Mouse (Mus musculus) lung, embryonic 15.5 days (tissue): ENCODE data around the gene Ly6g6e. TPM values are rescaled to one million over a fixed set of nuclear protein-coding genes. Genes with fewer than 3 reads are reported as not detected.
A peak's percentile ranks its signal among the peaks of the same experiment; 100 is the strongest.

Experiments
- ATAC-seq: fragments of 200-750 bp; cut with Nextera tagmentation; 2 replicates; pipeline ENCODE4 v1.8.0; 2017; ENCODE audit warnings: moderate number of reproducible peaks, borderline replicate concordance; ENCODE audit not compliant: low FRiP score, low TSS enrichment; ENCODE audit errors: extremely low read depth
- H3K27ac ChIP-seq: fragments of 300-500 bp; sonication (generic); 2 replicates; pipeline ENCODE4 v1.5.1; 2015; ENCODE audit warnings: moderate library complexity, mild to moderate bottlenecking, inconsistent platforms
- H3K27me3 ChIP-seq: fragments of 300-500 bp; sonication (generic); 2 replicates; pipeline ENCODE4 v1.6.1; 2015; ENCODE audit warnings: inconsistent platforms
- H3K36me3 ChIP-seq: fragments of 300-500 bp; sonication (generic); 2 replicates; pipeline ENCODE4 v1.6.1; 2015; ENCODE audit warnings: inconsistent platforms
- H3K4me1 ChIP-seq: fragments of 300-500 bp; sonication (generic); 2 replicates; pipeline ENCODE4 v1.6.1; 2015; ENCODE audit warnings: inconsistent platforms
- H3K4me2 ChIP-seq: fragments of 300-500 bp; sonication (generic); 2 replicates; pipeline ENCODE4 v1.6.1; 2015; ENCODE audit warnings: inconsistent platforms, mild to moderate bottlenecking, moderate library complexity
- H3K4me3 ChIP-seq: fragments of 300-500 bp; sonication (generic); 2 replicates; pipeline ENCODE4 v1.5.1; 2015; ENCODE audit warnings: mild to moderate bottlenecking, inconsistent platforms
- H3K9ac ChIP-seq: fragments of 300-500 bp; sonication (generic); 2 replicates; pipeline ENCODE4 v1.6.1; 2015; ENCODE audit warnings: inconsistent platforms
- H3K9me3 ChIP-seq: fragments of 300-500 bp; sonication (generic); 2 replicates; pipeline ENCODE4 v1.6.1; 2016; ENCODE audit warnings: inconsistent platforms
- WGBS: fragments of 180-500 bp; shearing (Covaris S2); methylation state at CpG from one replicate; pipeline ENCODE4 v1.1.7; 2015; 5-methylcytosine and 5-hydroxymethylcytosine counted together
- polyA plus RNA-seq: library from polyadenylated mRNA; unstranded; fragments of >200 nt; fragmentation: Nextera tagmentation; extraction: Ambion mirVana; gene quantifications from 2 replicates; pipeline ENCODE4 v1.2.1, GENCODE M21; 2015

Ly6g6e gene
- polyA plus RNA-seq, 1 experiment from 2014 or later = 0.96 TPM

DNA sequence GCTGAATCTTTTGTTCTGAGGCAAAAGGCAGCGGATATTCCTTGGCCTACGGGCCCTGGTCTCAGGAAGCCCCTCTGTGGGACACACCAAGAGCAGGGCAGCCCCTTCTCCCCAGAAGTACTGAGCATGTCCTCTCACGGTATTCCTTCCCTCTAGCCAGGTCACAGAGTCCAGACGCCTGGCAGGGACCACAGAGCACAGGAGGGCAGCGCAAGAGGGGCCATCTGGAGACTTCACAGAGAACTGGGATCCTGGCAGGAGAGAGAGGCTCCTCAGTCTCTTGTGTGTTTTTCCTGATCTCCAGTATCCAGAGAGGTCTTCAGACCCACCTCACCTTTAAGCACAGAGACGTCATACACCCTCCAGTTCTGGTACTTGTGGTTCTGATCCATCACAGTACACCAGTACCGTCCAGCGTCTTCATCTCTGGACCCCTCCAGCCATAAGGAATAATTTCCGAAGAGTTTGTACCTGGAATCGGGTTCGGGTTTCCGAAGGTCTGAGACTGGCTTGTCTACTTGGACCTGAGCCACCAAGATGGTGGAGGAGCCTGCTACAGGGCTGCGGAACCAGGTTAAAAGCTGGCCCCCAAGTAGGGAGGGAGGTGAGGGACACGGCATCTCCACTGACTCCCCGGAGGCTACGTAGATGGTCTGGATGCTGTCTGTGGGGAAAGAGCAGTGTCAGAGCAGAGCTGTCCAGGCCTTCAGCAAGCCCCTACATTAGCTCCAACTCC is 6.3 kb downstream of the Ly6g6e start:
- Histone ChIP-seq H3K4me1 (peaks cover 3% of the 10 kb centered on the region; the same call in 1 of the 2 replicates), H3K27me3 (peaks cover 4% of the 10 kb centered on the region; the same call in 1 of the 2 replicates), H3K4me3 (no peak overlapping the region), H3K9ac (no peak overlapping the region), H3K36me3 (no peaks in the 10 kb centered on the region), H3K4me2 (no peak overlapping the region), H3K9me3 (no peaks in the 10 kb centered on the region), H3K27ac (no peak overlapping the region)
- 74% methylated on average over 16 of the region's 16 CpGs for WGBS
- no peak for ATAC-seq

GRCm38 (mm10) chr17:35083929-35084497 is 7.3 kb downstream of the Ly6g6e start:
- ATAC-seq = no peak
- 54% methylated on average over 3 of the region's 3 CpGs for WGBS

GRCm38 (mm10) chr17:35085208-35085865 is 8.6 kb downstream of the Ly6g6e start, which contains the start of gene Ly6g6f:
Gene Ly6g6f, minus strand, starts transcription at chr17:35085610.
- Histone ChIP-seq H3K4me2 (no peak within 1 kb of the TSS), H3K36me3 (no peaks in the 10 kb centered on the region), H3K9ac (no peak within 1 kb of the TSS), H3K9me3 (no peaks in the 10 kb centered on the region), H3K27me3 (no peaks in the 10 kb centered on the region), H3K27ac (no peak within 1 kb of the TSS), H3K4me3 (no peak within 1 kb of the TSS), H3K4me1 (peaks cover 5% of the 10 kb centered on the region)
- WGBS = 62% methylated on average over 7 of the region's 7 CpGs
- ATAC-seq = no peak

More at GRCm38 (mm10) chr17:35083929-35084497, 7.3 kb downstream of the Ly6g6e start:
- no peak overlapping the region for H3K9ac ChIP-seq
- H3K4me2 ChIP-seq = no peak overlapping the region
- H3K4me1 ChIP-seq = no peaks in the 10 kb centered on the region
- H3K4me3 ChIP-seq = no peak overlapping the region
- H3K36me3 ChIP-seq = no peaks in the 10 kb centered on the region
- H3K27ac ChIP-seq = no peak overlapping the region
- H3K9me3 ChIP-seq = no peaks in the 10 kb centered on the region
- H3K27me3 ChIP-seq = no peaks in the 10 kb centered on the region

DNA sequence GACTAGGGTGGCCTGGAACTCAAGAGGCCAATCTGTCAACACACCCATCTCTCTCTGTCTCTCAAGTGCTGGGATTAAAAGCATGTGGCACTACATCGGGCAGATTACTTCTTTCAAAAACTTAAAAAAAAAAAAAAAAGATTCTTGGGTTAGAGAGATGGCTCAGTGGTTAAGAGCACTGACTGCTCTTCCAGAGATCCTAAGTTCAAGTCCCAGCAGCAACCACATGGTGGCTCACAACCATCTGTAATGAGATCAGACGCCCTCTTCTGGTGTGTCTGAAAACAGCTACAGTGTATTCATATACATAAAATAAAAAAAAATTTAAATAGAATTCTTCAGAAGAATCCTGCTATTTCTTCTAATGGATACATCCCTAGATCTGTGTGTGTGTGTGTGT is 11.4 kb downstream of the Ly6g6e start:
- no peaks in the 10 kb centered on the region for H3K9me3 ChIP-seq
- H3K4me2 ChIP-seq = no peak overlapping the region
- H3K4me1 ChIP-seq = peaks cover 12% of the 10 kb centered on the region
- peaks cover 17% of the 10 kb centered on the region for H3K36me3 ChIP-seq
- no peak overlapping the region for H3K4me3 ChIP-seq
- H3K27me3 ChIP-seq = no peaks in the 10 kb centered on the region
- H3K27ac ChIP-seq = no peak overlapping the region
- WGBS = 30% methylated on average over 2 of the region's 2 CpGs
- no peak for ATAC-seq
- H3K9ac ChIP-seq = no peak overlapping the region

DNA sequence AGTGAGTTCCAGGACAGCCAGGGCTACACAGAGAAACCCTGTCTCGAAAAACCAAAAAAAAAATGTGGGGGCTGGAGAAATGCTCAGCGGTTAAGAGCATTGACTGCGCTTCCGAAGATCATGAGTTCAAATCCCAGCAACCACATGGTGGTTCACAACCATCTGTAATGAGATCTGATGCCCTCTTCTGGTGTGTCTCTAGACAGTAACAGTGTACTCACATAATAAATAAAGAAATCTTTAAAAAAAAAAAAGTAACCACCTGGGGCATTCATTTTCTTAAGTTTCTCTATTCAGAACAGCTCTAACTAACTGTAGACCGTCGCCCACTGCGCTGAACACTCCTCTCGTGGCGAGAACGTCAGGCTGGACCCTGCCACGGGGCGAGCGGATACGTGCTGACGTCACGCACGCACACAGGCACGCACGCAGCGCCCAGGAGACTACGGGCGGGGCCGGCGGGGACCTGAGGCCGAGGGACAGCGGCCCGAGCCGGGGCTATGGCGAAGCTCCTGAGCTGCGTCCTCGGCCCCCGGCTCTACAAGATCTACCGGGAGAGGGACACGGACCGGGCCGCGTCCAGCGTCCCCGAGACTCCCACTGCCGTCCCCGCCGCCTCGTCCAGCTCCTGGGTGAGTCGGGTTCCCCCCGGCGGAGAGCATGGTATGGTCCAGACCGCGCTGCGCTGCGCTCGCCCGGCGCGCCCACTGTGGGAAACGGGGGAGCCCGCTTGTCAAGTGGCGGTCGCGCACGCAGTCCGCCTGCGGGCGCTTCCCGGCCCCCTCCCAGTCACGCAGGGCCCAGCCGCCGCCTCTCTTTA is 12.3 kb downstream of the Ly6g6e start, which contains the start of gene Abhd16a:
TSS of gene Abhd16a (plus strand) at position 439 of the 820 bp plus-strand sequence.
- H3K36me3 ChIP-seq = peaks cover 22% of the 10 kb centered on the region
- peak within 1 kb of the TSS; percentile 66 for H3K4me2 ChIP-seq
- no peaks in the 10 kb centered on the region for H3K9me3 ChIP-seq
- H3K4me3 ChIP-seq = peak within 1 kb of the TSS; percentile 65
- ATAC-seq = peak; percentile 99
- H3K27ac ChIP-seq = peak within 1 kb of the TSS; percentile 98
- H3K4me1 ChIP-seq = peaks cover 12% of the 10 kb centered on the region
- 3% methylated on average over 57 of the region's 67 CpGs for WGBS
- H3K27me3 ChIP-seq = no peaks in the 10 kb centered on the region
- peak within 1 kb of the TSS; percentile 79 for H3K9ac ChIP-seq

DNA sequence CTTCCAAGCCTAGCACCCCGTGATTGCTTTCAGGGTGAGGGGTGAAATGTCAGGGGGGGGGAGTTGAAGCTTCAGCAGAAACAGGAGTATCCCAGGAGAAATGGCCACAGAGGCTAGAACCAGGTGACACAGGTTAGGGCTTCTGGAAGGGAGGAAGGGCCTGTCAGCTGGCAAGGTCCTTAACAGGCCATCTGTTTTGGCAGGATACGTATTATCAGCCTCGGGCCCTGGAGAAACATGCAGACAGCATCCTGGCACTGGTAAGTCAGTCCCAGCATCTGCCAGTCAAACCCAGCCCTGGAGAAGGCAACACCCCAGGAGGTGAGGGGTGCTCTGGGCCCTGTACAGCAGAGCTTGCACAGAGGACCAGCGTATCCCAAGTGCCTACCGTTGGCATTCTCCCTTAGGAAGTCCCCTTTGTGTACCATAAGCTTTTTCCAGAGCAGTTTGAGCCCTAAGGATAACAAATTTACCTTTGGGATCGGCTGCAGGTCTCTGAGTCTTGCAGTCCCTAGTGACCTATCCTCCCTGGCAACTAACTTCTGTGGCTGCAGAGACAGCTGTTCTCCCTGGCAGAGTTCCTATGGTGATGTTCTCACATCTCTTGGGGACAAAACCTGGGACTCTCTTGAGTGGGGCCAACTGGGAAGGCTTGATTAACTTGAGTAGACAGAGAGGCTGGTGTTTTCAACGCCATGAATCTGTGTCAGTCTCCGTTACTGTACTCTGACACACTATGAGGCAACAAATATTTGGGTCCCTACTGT is 13.6 kb downstream of the Ly6g6e start:
- Histone ChIP-seq H3K27me3 (no peaks in the 10 kb centered on the region), H3K4me1 (peaks cover 12% of the 10 kb centered on the region), H3K4me3 (peak overlapping the region; percentile 65), H3K36me3 (peaks cover 32% of the 10 kb centered on the region), H3K4me2 (peak overlapping the region; percentile 66), H3K9ac (peak overlapping the region; percentile 79), H3K27ac (peak overlapping the region; percentile 98), H3K9me3 (no peaks in the 10 kb centered on the region)
- 61% methylated on average over 8 of the region's 8 CpGs for WGBS
- no peak for ATAC-seq

DNA sequence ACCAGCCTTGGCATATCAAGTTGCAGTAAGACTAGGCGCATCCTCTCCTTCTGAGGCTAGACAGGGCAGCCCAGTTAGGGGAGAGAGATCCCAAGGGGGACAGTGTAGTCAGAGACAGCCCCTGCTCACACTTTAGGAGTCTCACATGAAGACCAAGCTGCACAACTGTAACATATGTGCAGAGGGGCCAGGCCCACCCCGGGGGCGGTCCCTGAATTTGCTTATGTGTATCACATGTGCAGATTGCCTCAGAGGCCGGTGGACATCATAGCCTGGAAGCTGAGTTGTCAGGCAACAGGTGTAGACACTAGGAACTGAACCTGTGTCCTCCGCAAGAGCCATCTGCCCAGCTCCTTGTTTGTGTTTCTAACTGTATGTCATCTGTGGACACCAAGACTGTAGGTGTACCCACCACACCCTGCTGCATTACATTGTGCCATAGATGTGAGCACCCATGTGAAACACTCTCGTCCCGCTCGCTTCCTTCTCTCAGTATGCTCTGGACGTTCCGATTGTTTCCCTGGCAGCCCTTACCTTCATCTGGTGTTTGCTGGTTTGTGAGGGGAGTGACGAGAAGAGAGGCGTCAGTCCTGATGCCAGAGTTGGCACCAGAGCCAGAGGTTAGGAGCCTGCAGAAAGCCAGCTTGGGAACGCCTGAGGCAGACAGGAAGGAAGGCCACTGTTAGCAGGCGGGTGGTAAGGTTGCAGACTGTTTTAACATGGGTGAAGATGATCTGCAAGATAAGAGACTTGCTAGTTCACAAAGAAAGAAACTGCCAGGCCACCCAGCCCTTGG is 15.9 kb downstream of the Ly6g6e start:
- H3K27me3 ChIP-seq = no peaks in the 10 kb centered on the region
- no peak overlapping the region for H3K27ac ChIP-seq
- H3K36me3 ChIP-seq = peaks cover 53% of the 10 kb centered on the region
- WGBS = 86% methylated on average over 14 of the region's 14 CpGs
- no peak for ATAC-seq
- H3K4me3 ChIP-seq = no peak overlapping the region
- no peak overlapping the region for H3K4me2 ChIP-seq
- H3K9me3 ChIP-seq = no peaks in the 10 kb centered on the region
- peaks cover 12% of the 10 kb centered on the region for H3K4me1 ChIP-seq
- no peak overlapping the region for H3K9ac ChIP-seq

DNA sequence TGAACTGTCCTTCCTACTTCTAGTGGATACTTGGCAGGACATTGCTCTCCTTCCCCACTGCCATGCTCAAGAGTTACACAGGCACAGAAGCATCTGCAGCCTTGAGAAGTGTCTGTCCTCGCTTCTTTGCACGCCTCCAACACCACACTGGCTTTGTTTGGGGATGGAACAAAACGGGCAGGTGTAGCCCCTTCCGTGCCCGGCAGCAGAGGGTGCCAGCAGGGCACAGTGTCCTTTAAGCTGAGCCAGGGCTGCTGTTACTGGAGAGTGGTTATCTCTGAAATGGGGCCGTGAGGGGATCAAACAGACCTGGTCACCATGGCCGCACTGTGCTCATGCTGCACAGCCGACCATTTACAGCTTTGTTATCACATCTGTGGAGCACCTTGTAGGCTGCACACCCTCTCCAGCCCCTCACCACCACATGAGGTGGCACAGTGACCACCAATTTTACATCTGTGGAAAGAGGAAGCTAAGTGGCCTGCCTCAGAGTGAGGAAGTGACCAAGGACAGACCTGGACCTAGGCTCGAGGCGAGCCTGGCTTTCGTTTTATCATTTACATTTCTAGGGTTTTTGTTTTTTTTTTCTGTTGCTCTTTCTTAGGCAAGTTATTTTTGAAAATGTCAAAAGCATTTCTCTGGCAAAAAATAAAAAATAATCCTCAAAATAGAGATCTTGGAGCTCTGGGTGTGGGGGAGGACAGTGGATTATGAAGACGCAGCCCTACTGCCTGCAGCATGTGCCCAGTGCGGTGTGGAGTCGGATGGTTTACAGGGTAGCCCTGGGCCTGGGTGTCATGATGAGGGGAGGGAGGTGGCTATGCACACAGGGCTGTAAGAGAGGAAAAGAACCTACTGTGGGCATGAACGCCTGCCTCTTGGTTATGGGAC is 18.0 kb downstream of the Ly6g6e start:
- no peak overlapping the region for H3K9ac ChIP-seq
- H3K4me2 ChIP-seq = no peak overlapping the region
- H3K4me3 ChIP-seq = no peak overlapping the region
- H3K9me3 ChIP-seq = no peaks in the 10 kb centered on the region
- ATAC-seq = no peak
- peaks cover 67% of the 10 kb centered on the region for H3K36me3 ChIP-seq
- H3K27me3 ChIP-seq = no peaks in the 10 kb centered on the region
- peaks cover 12% of the 10 kb centered on the region for H3K4me1 ChIP-seq
- H3K27ac ChIP-seq = no peak overlapping the region
- WGBS = 84% methylated on average over 15 of the region's 15 CpGs

- no peak for ATAC-seq
- no peaks in the 10 kb centered on the region for H3K27me3 ChIP-seq
- H3K4me1 ChIP-seq = no peaks in the 10 kb centered on the region
- H3K9ac ChIP-seq = no peak overlapping the region
- WGBS = 83% methylated on average over 12 of the region's 12 CpGs
- no peaks in the 10 kb centered on the region for H3K9me3 ChIP-seq
- H3K36me3 ChIP-seq = peaks cover 76% of the 10 kb centered on the region
- H3K4me3 ChIP-seq = no peak overlapping the region
- no peak overlapping the region for H3K27ac ChIP-seq
- no peak overlapping the region for H3K4me2 ChIP-seq
Observed at GRCm38 (mm10) chr17:35096597-35096996, 19.9 kb downstream of the Ly6g6e start.

DNA sequence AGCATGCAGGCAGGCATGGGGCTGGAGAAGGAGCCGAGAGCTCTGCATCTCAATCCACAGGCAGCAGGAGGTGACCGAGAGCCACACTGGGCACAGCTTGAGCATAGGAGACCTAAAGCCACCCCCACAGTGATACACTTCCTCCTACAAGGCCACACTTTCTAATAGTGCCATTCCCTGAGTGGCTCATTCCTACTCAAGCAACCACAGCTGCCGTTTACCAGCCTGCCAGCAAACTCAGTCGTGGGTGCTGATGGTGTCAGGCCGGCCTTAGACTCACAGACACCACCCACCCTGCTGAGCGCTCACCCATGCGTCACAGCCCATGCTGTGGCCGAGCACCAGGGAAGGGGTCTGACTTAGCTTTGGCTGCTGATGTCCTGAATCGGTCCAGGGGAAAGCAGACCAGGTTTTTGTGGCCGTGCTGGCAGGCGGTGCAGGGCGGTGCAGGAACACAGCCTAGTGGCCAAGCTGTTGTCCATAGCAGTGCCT is 20.5 kb downstream of the Ly6g6e start:
- H3K9me3 ChIP-seq = no peaks in the 10 kb centered on the region
- no peaks in the 10 kb centered on the region for H3K4me1 ChIP-seq
- ATAC-seq = no peak
- no peak overlapping the region for H3K4me2 ChIP-seq
- H3K36me3 ChIP-seq = peaks cover 77% of the 10 kb centered on the region
- no peak overlapping the region for H3K27ac ChIP-seq
- WGBS = 88% methylated on average over 12 of the region's 12 CpGs
- H3K9ac ChIP-seq = no peak overlapping the region
- no peaks in the 10 kb centered on the region for H3K27me3 ChIP-seq
- H3K4me3 ChIP-seq = no peak overlapping the region
